In genomic region chr11:115956453-115956852, GRCm38 (mm10) we compare ENCODE assay signal across 10 mouse cellular contexts. TPM values are rescaled to one million over a fixed set of nuclear protein-coding genes. Genes with fewer than 3 reads are reported as not detected.
A peak's percentile ranks its signal among the peaks of the same experiment; 100 is the strongest.
DNase-seq lines count a peak whose midpoint lies in the region; ATAC-seq and TF ChIP-seq lines count a peak whose summit lies in the region.
"Had no signal": no experiment of that assay in that cellular context is flagged by ENCODE, and none has a peak within 500 bp of the region (broad histone marks: within the 10 kb centered on the region; RNA-seq: fewer than 3 reads in every experiment).

No protein-coding gene starts in this region.

- no peaks in the 10 kb centered on the region for H3K9me3 ChIP-seq in hindbrain, embryonic 15.5 days

- no peak overlapping the region for H3K4me2 ChIP-seq in hindbrain, embryonic 15.5 days

- no peak for TF ChIP-seq POLR2A in cortical plate, adult 2 months (IDR thresholded peaks at IDR 0.05; ENCODE audit: extremely low read depth, insufficient read depth, low read length)

- H3K4me3 ChIP-seq in cortical plate, adult 2 months (ENCODE audit: insufficient read depth, low read length): no peak overlapping the region
- H3K4me3 ChIP-seq in hindbrain, embryonic 15.5 days: no peak overlapping the region

- H3K9ac ChIP-seq in hindbrain, embryonic 15.5 days: no peak overlapping the region

- peaks cover 34% of the 10 kb centered on the region for H3K36me3 ChIP-seq in hindbrain, embryonic 15.5 days

- 0 out of 2 replicates have a peak overlapping the region, but pooled peaks have one; percentile 66 for H3K27ac ChIP-seq in cortical plate, adult 2 months (ENCODE audit: insufficient read depth, low read length)
- peak overlapping the region; percentile 50 for H3K27ac ChIP-seq in hindbrain, embryonic 15.5 days (replicated peaks)

- TF ChIP-seq CTCF in cortical plate, adult 2 months (IDR thresholded peaks at IDR 0.05; ENCODE audit: extremely low read depth, insufficient read depth, low read length): no peak

- ATAC-seq in hindbrain, embryonic 15.5 days (ENCODE audit: low FRiP score, low read depth): peak; percentile 57; the same call in 1 of the 2 replicates

- H3K27me3 ChIP-seq in hindbrain, embryonic 15.5 days: no peaks in the 10 kb centered on the region

- no peaks in the 10 kb centered on the region for H3K4me1 ChIP-seq in cortical plate, adult 2 months (ENCODE audit: control insufficient read depth, insufficient read depth, low read length)
- peaks cover 17% of the 10 kb centered on the region for H3K4me1 ChIP-seq in hindbrain, embryonic 15.5 days (replicated peaks)

- peak; percentile 46 for DNase-seq in layer of hippocampus, adult 11-12 months (ENCODE audit: low spot score)
- no peak for DNase-seq in layer of hippocampus, postnatal 25 days (ENCODE audit: extremely low spot score in 1 of 2, low spot score in 1 of 2)
- peak; percentile 63 for DNase-seq in retina, embryonic 14.5 days (ENCODE audit: low spot score)
- no peak for DNase-seq in cerebellum, postnatal 10 days
- DNase-seq in ovary, adult 18-20 months (ENCODE audit: low spot score): no peak
- no peak for DNase-seq in adrenal gland, postnatal 36 days

- WGBS in hindbrain, embryonic 15.5 days: 14% methylated on average over 4 of the region's 4 CpGs

RNA-seq across cellular contexts. Expression of gene Itgb4, which starts 18.1 kb away (rescaled TPM):
- 1 to 10 TPM; 5.2 to 6.5 TPM for total RNA-seq in layer of hippocampus, postnatal 25 days (2021)
- polyA plus RNA-seq in cortical plate, adult 2 months (2012; rRNA removed): 8.0 and 8.2 TPM in 2 replicates
- 1.7 and 1.9 TPM in 2 replicates for polyA plus RNA-seq in hindbrain, embryonic 15.5 days (2015; fragmentation: Nextera tagmentation; extraction: Ambion mirVana)
- 1 to 10 TPM; 2.3 to 3.1 TPM for total RNA-seq in adrenal gland, postnatal 36 days (2021)

RNA-seq across cellular contexts. Expression of gene Recql5, which starts 23.2 kb away (rescaled TPM):
- 10 to 100 TPM; 25.7 to 28.4 TPM for total RNA-seq in layer of hippocampus, postnatal 25 days (2021)
- polyA plus RNA-seq in cortical plate, adult 2 months (2012; rRNA removed): 31.7 and 36.4 TPM in 2 replicates
- 18.7 and 23.8 TPM in 2 replicates for polyA plus RNA-seq in hindbrain, embryonic 15.5 days (2015; fragmentation: Nextera tagmentation; extraction: Ambion mirVana)
- 10 to 100 TPM; 20.5 to 24.8 TPM for total RNA-seq in adrenal gland, postnatal 36 days (2021)

RNA-seq across cellular contexts. Expression of gene Sap30bp, which starts 23.4 kb away (rescaled TPM):
- total RNA-seq in layer of hippocampus, postnatal 25 days (2021): 10 to 100 TPM; 33.1 to 47.4 TPM
- polyA plus RNA-seq in cortical plate, adult 2 months (2012; rRNA removed): 51.2 and 57.0 TPM in 2 replicates
- polyA plus RNA-seq in hindbrain, embryonic 15.5 days (2015; fragmentation: Nextera tagmentation; extraction: Ambion mirVana): 42.9 and 43.4 TPM in 2 replicates
- 10 to 100 TPM; 40.8 to 42.5 TPM for total RNA-seq in adrenal gland, postnatal 36 days (2021)

RNA-seq across cellular contexts. Expression of gene Smim6, which starts 44.6 kb away (rescaled TPM):
- total RNA-seq in layer of hippocampus, postnatal 25 days (2021): not detected
- not detected in 2 replicates for polyA plus RNA-seq in cortical plate, adult 2 months (2012; rRNA removed)
- 0.93 and 1.1 TPM in 2 replicates for polyA plus RNA-seq in hindbrain, embryonic 15.5 days (2015; fragmentation: Nextera tagmentation; extraction: Ambion mirVana)
- not detected for total RNA-seq in adrenal gland, postnatal 36 days (2021)
- total RNA-seq: left cerebral cortex, adult 18-20 months; neutrophil, adult 5-6 weeks had no signal

RNA-seq across cellular contexts. Expression of gene Galk1, which starts 56.1 kb away (rescaled TPM):
- total RNA-seq in layer of hippocampus, postnatal 25 days (2021): 10 to 100 TPM; 14.0 to 16.9 TPM
- polyA plus RNA-seq in cortical plate, adult 2 months (2012; rRNA removed): 19.2 and 20.4 TPM in 2 replicates
- polyA plus RNA-seq in hindbrain, embryonic 15.5 days (2015; fragmentation: Nextera tagmentation; extraction: Ambion mirVana): 62.5 and 70.9 TPM in 2 replicates
- total RNA-seq in adrenal gland, postnatal 36 days (2021): 10 to 100 TPM; 40.7 to 50.3 TPM

Comparison
In these comparisons a context has a peak if more than half of its experiments do, and no peak if none do; other contexts are left out.
1. DNase-seq: peak in layer of hippocampus, adult 11-12 months (single experiment) and retina, embryonic 14.5 days (single experiment); none in layer of hippocampus, postnatal 25 days (0 of 2), cerebellum, postnatal 10 days (0 of 2), ovary, adult 18-20 months (single experiment) and adrenal gland, postnatal 36 days (0 of 2).